Mouse (Mus musculus) limb, embryonic 11.5 days (tissue): ENCODE data around the gene Fam49a. TPM values are rescaled to one million over a fixed set of nuclear protein-coding genes. Genes with fewer than 3 reads are reported as not detected.

Source experiments
- ATAC-seq: fragments of 200-750 bp; cut with Nextera tagmentation; 2 replicates; pipeline ENCODE4 v1.8.0; 2017; ENCODE audit warnings: low read depth; ENCODE audit not compliant: insufficient number of reproducible peaks, low FRiP score, low TSS enrichment
- DNase-seq: peaks from one replicate; pipeline ENCODE4 v3.0.0-alpha.2; 2015; ENCODE audit warnings: low spot score
- H3K27ac ChIP-seq: fragments of 300-500 bp; sonication (generic); replicated peaks from 2 replicates; pipeline ENCODE4 v1.5.1; 2014; ENCODE audit warnings: low read depth, mild to moderate bottlenecking, low read length
- H3K27me3 ChIP-seq: fragments of 300-500 bp; sonication (generic); 2 replicates; pipeline ENCODE4 v1.6.1; 2014; ENCODE audit warnings: mild to moderate bottlenecking, low read length, mixed read lengths; ENCODE audit not compliant: control insufficient read depth, insufficient read depth
- H3K36me3 ChIP-seq: fragments of 300-500 bp; sonication (generic); 2 replicates; pipeline ENCODE4 v1.6.1; 2014; ENCODE audit warnings: mild to moderate bottlenecking, low read length, moderate library complexity, mixed read lengths; ENCODE audit not compliant: control insufficient read depth, insufficient read depth
- H3K4me1 ChIP-seq: fragments of 300-500 bp; sonication (generic); 2 replicates; pipeline ENCODE4 v1.6.1; 2014; ENCODE audit warnings: low read length, mixed read lengths; ENCODE audit not compliant: control insufficient read depth, insufficient read depth
- H3K4me2 ChIP-seq: fragments of 300-500 bp; sonication (generic); 2 replicates; pipeline ENCODE4 v1.6.1; 2014; ENCODE audit warnings: low read depth, mild to moderate bottlenecking, moderate library complexity; ENCODE audit not compliant: severe bottlenecking
- H3K4me3 ChIP-seq: fragments of 300-500 bp; sonication (generic); 2 replicates; pipeline ENCODE4 v1.5.1; 2014; ENCODE audit warnings: low read depth, low read length
- H3K9ac ChIP-seq: fragments of 300-500 bp; sonication (generic); 2 replicates; pipeline ENCODE4 v1.6.1; 2014; ENCODE audit warnings: mild to moderate bottlenecking, low read length
- H3K9me3 ChIP-seq: fragments of 300-500 bp; sonication (generic); 2 replicates; pipeline ENCODE4 v1.6.1; 2016; ENCODE audit warnings: low read length; ENCODE audit not compliant: control insufficient read depth
- WGBS: fragments of 180-500 bp; shearing (Covaris S2); extraction: QIAGEN DNeasy Blood & Tissue Kit; methylation state at CpG from one replicate; pipeline ENCODE4 v1.1.7; 2014; 5-methylcytosine and 5-hydroxymethylcytosine counted together
- polyA plus RNA-seq: library from polyadenylated mRNA; unstranded; fragments of >200 nt; fragmentation: Nextera tagmentation; extraction: Ambion mirVana; gene quantifications from 2 replicates; pipeline ENCODE4 v1.2.1, GENCODE M21; 2014

Gene Fam49a
- polyA plus RNA-seq, 1 experiment from 2014 or later: 7.5 TPM

- peak; percentile 36 for DNase-seq
- WGBS: 47% methylated on average over 10 of the region's 10 CpGs
- H3K27ac ChIP-seq: no peak overlapping the region
- H3K27me3 ChIP-seq: no peaks in the 10 kb centered on the region
- H3K9ac ChIP-seq: no peak overlapping the region
- no peaks in the 10 kb centered on the region for H3K9me3 ChIP-seq
- ATAC-seq: no peak
- H3K4me2 ChIP-seq: no peak overlapping the region
- H3K4me3 ChIP-seq: no peak overlapping the region
- H3K36me3 ChIP-seq: no peaks in the 10 kb centered on the region
- no peaks in the 10 kb centered on the region for H3K4me1 ChIP-seq
These were observed 100.4 kb downstream of the Fam49a start for GRCm38 (mm10) chr12:12362371-12362770.

- Histone ChIP-seq H3K4me3 (no peak overlapping the region), H3K9ac (no peak overlapping the region), H3K4me1 (no peaks in the 10 kb centered on the region), H3K4me2 (no peak overlapping the region), H3K27ac (no peak overlapping the region), H3K27me3 (no peaks in the 10 kb centered on the region), H3K9me3 (no peaks in the 10 kb centered on the region), H3K36me3 (no peaks in the 10 kb centered on the region)
- 76% methylated on average over 8 of the region's 8 CpGs for WGBS
- DNase-seq (no peak), ATAC-seq (no peak)
These were observed 102.3 kb downstream of the Fam49a start for GRCm38 (mm10) chr12:12364201-12364600.

GRCm38 (mm10) chr12:12367423-12367822, 105.5 kb downstream of the Fam49a start:
- H3K4me2 ChIP-seq: no peak overlapping the region
- no peak overlapping the region for H3K27ac ChIP-seq
- no peaks in the 10 kb centered on the region for H3K27me3 ChIP-seq
- H3K4me3 ChIP-seq: no peak overlapping the region
- H3K9me3 ChIP-seq: no peaks in the 10 kb centered on the region
- H3K4me1 ChIP-seq: no peaks in the 10 kb centered on the region
- H3K9ac ChIP-seq: no peak overlapping the region
- DNase-seq (no peak), ATAC-seq (no peak)
- H3K36me3 ChIP-seq: no peaks in the 10 kb centered on the region
- WGBS: 88% methylated on average over 5 of the region's 5 CpGs

- H3K4me1 ChIP-seq: no peaks in the 10 kb centered on the region
- ATAC-seq (no peak), DNase-seq (no peak)
- H3K9ac ChIP-seq: no peak overlapping the region
- no peak overlapping the region for H3K4me3 ChIP-seq
- H3K36me3 ChIP-seq: no peaks in the 10 kb centered on the region
- no peak overlapping the region for H3K27ac ChIP-seq
- H3K4me2 ChIP-seq: no peak overlapping the region
- H3K9me3 ChIP-seq: no peaks in the 10 kb centered on the region
- no peaks in the 10 kb centered on the region for H3K27me3 ChIP-seq
- 91% methylated on average over 11 of the region's 11 CpGs for WGBS
These were observed 111.3 kb downstream of the Fam49a start for GRCm38 (mm10) chr12:12373111-12373862.

GRCm38 (mm10) chr12:12379056-12379455, 117.1 kb downstream of the Fam49a start:
- H3K4me1 ChIP-seq: no peaks in the 10 kb centered on the region
- 67% methylated on average over 2 of the region's 2 CpGs for WGBS
- H3K36me3 ChIP-seq: no peaks in the 10 kb centered on the region
- no peaks in the 10 kb centered on the region for H3K27me3 ChIP-seq
- H3K4me2 ChIP-seq: no peak overlapping the region
- no peaks in the 10 kb centered on the region for H3K9me3 ChIP-seq
- no peak for DNase-seq
- H3K9ac ChIP-seq: no peak overlapping the region
- H3K27ac ChIP-seq: no peak overlapping the region
- no peak for ATAC-seq
- no peak overlapping the region for H3K4me3 ChIP-seq

- Histone ChIP-seq H3K4me2 (no peak overlapping the region), H3K27me3 (no peaks in the 10 kb centered on the region), H3K9ac (no peak overlapping the region), H3K9me3 (no peaks in the 10 kb centered on the region), H3K27ac (no peak overlapping the region), H3K4me3 (no peak overlapping the region), H3K4me1 (no peaks in the 10 kb centered on the region), H3K36me3 (no peaks in the 10 kb centered on the region)
- ATAC-seq (no peak), DNase-seq (no peak)
- WGBS: 96% methylated on average over 1 of the region's 1 CpGs
These were observed 127.3 kb downstream of the Fam49a start for GRCm38 (mm10) chr12:12389271-12389670.

- ATAC-seq (no peak), DNase-seq (peak; percentile 65)
- Histone ChIP-seq H3K9me3 (no peaks in the 10 kb centered on the region), H3K4me1 (no peaks in the 10 kb centered on the region), H3K27ac (no peak overlapping the region), H3K4me2 (no peak overlapping the region), H3K27me3 (no peaks in the 10 kb centered on the region), H3K36me3 (no peaks in the 10 kb centered on the region), H3K9ac (no peak overlapping the region), H3K4me3 (no peak overlapping the region)
- WGBS: 27% methylated on average over 6 of the region's 6 CpGs
These were observed 134.3 kb downstream of the Fam49a start for GRCm38 (mm10) chr12:12396224-12396623.

- H3K27me3 ChIP-seq: no peaks in the 10 kb centered on the region
- ATAC-seq: peak; percentile 78
- H3K4me3 ChIP-seq: no peak overlapping the region
- H3K9ac ChIP-seq: no peak overlapping the region
- no peaks in the 10 kb centered on the region for H3K9me3 ChIP-seq
- peak; percentile 81 for DNase-seq
- H3K4me2 ChIP-seq: peak overlapping the region; percentile 18; the same call in 1 of the 2 replicates
- no peak overlapping the region; the same call in 1 of the 2 replicates for H3K27ac ChIP-seq
- peaks cover 3% of the 10 kb centered on the region; the same call in 1 of the 2 replicates for H3K4me1 ChIP-seq
- WGBS: 39% methylated on average over 9 of the region's 9 CpGs
- H3K36me3 ChIP-seq: no peaks in the 10 kb centered on the region
These were observed 139.1 kb downstream of the Fam49a start for GRCm38 (mm10) chr12:12401051-12401465.
